Mouse (Mus musculus) stomach, postnatal 0 days (tissue): ENCODE measurements around the gene Yif1b. TPM values are rescaled to one million over a fixed set of nuclear protein-coding genes. Genes with fewer than 3 reads are reported as not detected.

Source experiments
- ATAC-seq: fragments of 200-750 bp; cut with Nextera tagmentation; 2 replicates; pipeline ENCODE4 v1.8.0; 2017; ENCODE audit not compliant: low FRiP score, low TSS enrichment
- DNase-seq: peaks from one replicate; pipeline ENCODE4 v3.0.0-alpha.2; 2016; ENCODE audit warnings: low spot score
- H3K27ac ChIP-seq: fragments of 300-500 bp; sonication (generic); replicated peaks from 2 replicates; pipeline ENCODE4 v1.5.1; 2014; ENCODE audit warnings: mild to moderate bottlenecking, control low read depth
- H3K27me3 ChIP-seq: fragments of 300-500 bp; sonication (generic); 2 replicates; pipeline ENCODE4 v1.6.1; 2014; ENCODE audit warnings: low read length; ENCODE audit not compliant: control insufficient read depth, insufficient read depth
- H3K36me3 ChIP-seq: fragments of 300-500 bp; sonication (generic); 2 replicates; pipeline ENCODE4 v1.6.1; 2014; ENCODE audit warnings: low read length, mixed read lengths; ENCODE audit not compliant: control insufficient read depth, insufficient read depth
- H3K4me1 ChIP-seq: fragments of 300-500 bp; sonication (generic); replicated peaks from 2 replicates; pipeline ENCODE4 v1.6.1; 2014; ENCODE audit warnings: antibody characterized with exemption; ENCODE audit not compliant: control insufficient read depth, insufficient read depth
- H3K4me2 ChIP-seq: fragments of 300-500 bp; sonication (generic); replicated peaks from 2 replicates; pipeline ENCODE4 v1.6.1; 2014; ENCODE audit warnings: low read depth, mild to moderate bottlenecking, control low read depth, moderate library complexity
- H3K4me3 ChIP-seq: fragments of 300-500 bp; sonication (generic); 2 replicates; pipeline ENCODE4 v1.5.1; 2014; ENCODE audit warnings: low read depth, low read length, control low read depth
- H3K9ac ChIP-seq: fragments of 300-500 bp; sonication (generic); 2 replicates; pipeline ENCODE4 v1.6.1; 2014; ENCODE audit warnings: mild to moderate bottlenecking, low read length, control low read depth, mixed read lengths
- H3K9me3 ChIP-seq: fragments of 300-500 bp; sonication (generic); 2 replicates; pipeline ENCODE4 v1.6.1; 2016; ENCODE audit warnings: low read length; ENCODE audit not compliant: control insufficient read depth
- CTCF ChIP-seq: IDR thresholded peaks from 2 replicates; pipeline ENCODE4 v1.5.1; 2016; ENCODE audit warnings: antibody characterized with exemption, low read depth, mild to moderate bottlenecking, moderate library complexity
- EP300 ChIP-seq: optimal IDR thresholded peaks from 2 replicates; pipeline ENCODE3; 2016; ENCODE audit warnings: antibody characterized with exemption
- WGBS: fragments of 180-500 bp; shearing (Covaris S2); extraction: QIAGEN DNeasy Blood & Tissue Kit; methylation state at CpG from one replicate; pipeline ENCODE4 v1.1.7; 2014; 5-methylcytosine and 5-hydroxymethylcytosine counted together
- polyA plus RNA-seq: library from polyadenylated mRNA; unstranded; fragments of >200 nt; fragmentation: Nextera tagmentation; extraction: Ambion mirVana; gene quantifications from 2 replicates; pipeline ENCODE4 v1.2.1, GENCODE M21; 2015

Yif1b gene
- polyA plus RNA-seq, 1 experiment from 2014 or later = 74.1 TPM

DNA sequence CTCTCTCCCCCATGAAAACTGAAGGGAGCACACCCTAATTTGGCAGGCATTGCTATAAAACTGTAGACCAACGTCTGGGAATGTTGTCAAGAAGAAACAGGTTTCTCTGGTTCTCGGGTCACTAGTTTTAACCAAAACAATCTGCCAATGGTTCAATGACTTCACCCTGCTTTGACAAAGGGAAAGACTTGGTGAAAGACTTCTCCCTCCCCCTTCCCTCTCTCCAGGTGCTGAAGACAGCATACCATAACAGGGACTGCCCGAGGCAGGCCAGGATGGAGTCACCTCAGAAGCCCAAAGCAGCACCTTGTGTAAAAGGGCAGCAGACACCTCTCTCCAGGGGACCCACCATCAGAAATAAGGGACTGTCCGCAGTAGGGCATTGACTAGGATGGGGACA lies 28.8 kb downstream of the Yif1b start:
- Histone ChIP-seq H3K4me1 (peaks cover 8% of the 10 kb centered on the region), H3K4me2 (no peak overlapping the region), H3K9me3 (no peaks in the 10 kb centered on the region), H3K27ac (0 out of 2 replicates have a peak overlapping the region, but pooled peaks have one; percentile 45), H3K27me3 (no peaks in the 10 kb centered on the region), H3K36me3 (no peaks in the 10 kb centered on the region), H3K4me3 (no peak overlapping the region), H3K9ac (no peak overlapping the region)
- 48% methylated on average over 4 of the region's 4 CpGs for WGBS
- DNase-seq = no peak
- TF ChIP-seq CTCF (no peak), EP300 (peak; percentile 31)
- peak; percentile 32; the same call in 1 of the 2 replicates for ATAC-seq

DNA sequence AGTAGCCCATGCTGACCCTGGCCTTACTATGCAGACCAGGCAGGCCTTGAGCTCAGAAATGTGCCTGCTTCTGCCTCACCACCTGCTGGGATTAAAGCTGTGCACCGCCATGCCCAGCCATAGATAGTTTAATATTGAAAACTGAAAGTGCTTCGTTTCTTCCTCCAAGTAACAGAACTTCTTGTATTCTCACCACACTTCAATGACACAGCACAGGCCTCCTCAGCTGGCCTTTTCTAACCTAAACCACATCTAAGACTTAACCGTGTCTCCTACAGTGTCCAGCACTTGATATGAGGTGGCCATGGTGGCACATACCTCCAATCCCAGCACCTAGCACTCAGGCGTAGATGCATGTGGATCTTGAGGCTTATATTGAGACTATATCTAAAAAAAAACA lies 32.3 kb downstream of the Yif1b start:
- no peak for DNase-seq
- H3K36me3 ChIP-seq = no peaks in the 10 kb centered on the region
- 72% methylated on average over 4 of the region's 4 CpGs for WGBS
- no peak overlapping the region for H3K4me2 ChIP-seq
- H3K4me3 ChIP-seq = no peak overlapping the region
- no peaks in the 10 kb centered on the region for H3K27me3 ChIP-seq
- H3K9me3 ChIP-seq = no peaks in the 10 kb centered on the region
- ATAC-seq = no peak
- TF ChIP-seq EP300 (no peak), CTCF (no peak)
- peak overlapping the region; percentile 45 for H3K27ac ChIP-seq
- peaks cover 10% of the 10 kb centered on the region for H3K4me1 ChIP-seq
- H3K9ac ChIP-seq = no peak overlapping the region

DNA sequence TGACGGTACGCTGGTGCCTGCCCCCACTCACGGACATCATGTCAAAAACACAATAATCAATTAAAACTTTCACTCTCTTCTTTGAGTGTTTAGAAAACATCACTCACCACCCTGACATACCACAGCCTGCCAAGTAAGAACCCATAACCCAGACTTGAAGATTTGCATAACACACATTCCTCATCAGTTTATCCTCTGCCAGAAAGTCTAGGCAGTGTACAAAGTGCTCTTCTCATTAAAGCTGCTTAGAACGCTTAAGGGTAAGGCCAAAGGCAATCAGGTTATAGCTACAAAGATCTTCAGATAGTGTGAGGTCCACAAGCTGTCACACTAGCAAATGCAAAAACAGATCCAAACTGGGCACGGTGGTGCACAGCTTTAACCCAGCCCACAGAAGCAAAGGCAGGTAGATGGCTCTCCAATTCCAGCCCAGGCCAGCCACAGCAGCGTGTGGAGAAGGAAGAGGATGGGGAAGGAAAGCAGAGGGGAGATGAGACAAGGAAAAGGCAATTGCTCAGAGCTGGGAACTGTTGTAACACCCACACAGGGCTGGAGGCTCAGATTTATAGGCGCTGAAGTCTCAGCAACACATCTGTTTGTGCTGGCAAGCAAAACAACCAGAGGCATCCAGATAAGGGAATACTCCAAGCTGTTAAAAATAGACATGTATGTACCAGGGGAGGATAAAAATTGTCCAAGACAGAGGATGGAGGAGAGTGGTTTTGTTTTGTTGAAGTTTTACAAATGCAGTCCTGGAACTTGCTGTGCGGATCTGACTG lies 33.7 kb downstream of the Yif1b start:
- no peak overlapping the region for H3K4me2 ChIP-seq
- H3K27ac ChIP-seq = peak overlapping the region; percentile 63
- no peak for TF ChIP-seq CTCF
- no peak for TF ChIP-seq EP300
- 48% methylated on average over 8 of the region's 8 CpGs for WGBS
- no peaks in the 10 kb centered on the region for H3K36me3 ChIP-seq
- H3K27me3 ChIP-seq = no peaks in the 10 kb centered on the region
- no peaks in the 10 kb centered on the region for H3K9me3 ChIP-seq
- H3K4me1 ChIP-seq = peaks cover 10% of the 10 kb centered on the region
- ATAC-seq (no peak), DNase-seq (no peak)
- H3K9ac ChIP-seq = no peak overlapping the region
- H3K4me3 ChIP-seq = no peak overlapping the region

DNA sequence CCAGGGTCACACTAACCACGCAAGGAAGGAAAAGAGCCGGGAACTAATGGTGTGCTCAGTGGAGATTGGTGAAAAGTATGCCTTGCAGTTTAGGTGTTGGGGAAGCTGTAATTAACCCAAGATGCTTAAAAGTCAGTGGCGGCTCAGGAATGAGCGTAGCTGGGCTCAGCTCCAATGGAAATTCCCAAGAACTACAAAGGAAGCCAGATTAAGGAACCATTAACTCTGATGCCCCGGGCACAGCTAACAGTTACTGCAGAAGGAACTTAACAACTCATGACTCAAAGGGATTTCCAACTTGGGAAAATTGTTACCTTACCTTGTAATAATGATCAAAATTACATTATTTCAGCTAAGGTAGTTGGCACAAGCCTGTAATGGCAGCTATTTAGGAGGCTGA lies 38.6 kb downstream of the Yif1b start:
- no peaks in the 10 kb centered on the region for H3K9me3 ChIP-seq
- 49% methylated on average over 5 of the region's 5 CpGs for WGBS
- peaks cover 5% of the 10 kb centered on the region for H3K4me1 ChIP-seq
- no peak overlapping the region for H3K27ac ChIP-seq
- no peaks in the 10 kb centered on the region for H3K36me3 ChIP-seq
- 0 out of 2 replicates have a peak, but pooled peaks cover 2% of the 10 kb centered on the region for H3K27me3 ChIP-seq
- TF ChIP-seq CTCF (no peak), EP300 (no peak)
- no peak overlapping the region for H3K4me2 ChIP-seq
- H3K9ac ChIP-seq = no peak overlapping the region
- DNase-seq (no peak), ATAC-seq (no peak)
- H3K4me3 ChIP-seq = no peak overlapping the region

- no peak overlapping the region for H3K4me2 ChIP-seq
- no peak overlapping the region for H3K4me3 ChIP-seq
- TF ChIP-seq CTCF (no peak), EP300 (no peak)
- WGBS = 62% methylated on average over 4 of the region's 4 CpGs
- no peaks in the 10 kb centered on the region; the same call in 1 of the 2 replicates for H3K4me1 ChIP-seq
- H3K9me3 ChIP-seq = no peaks in the 10 kb centered on the region
- no peak overlapping the region for H3K9ac ChIP-seq
- no peak for ATAC-seq
- 0 out of 2 replicates have a peak, but pooled peaks cover 2% of the 10 kb centered on the region for H3K27me3 ChIP-seq
- H3K36me3 ChIP-seq = no peaks in the 10 kb centered on the region
- no peak for DNase-seq
- H3K27ac ChIP-seq = no peak overlapping the region
Observed at GRCm38 (mm10) chr7:29277510-29277909, 39.4 kb downstream of the Yif1b start.

DNA sequence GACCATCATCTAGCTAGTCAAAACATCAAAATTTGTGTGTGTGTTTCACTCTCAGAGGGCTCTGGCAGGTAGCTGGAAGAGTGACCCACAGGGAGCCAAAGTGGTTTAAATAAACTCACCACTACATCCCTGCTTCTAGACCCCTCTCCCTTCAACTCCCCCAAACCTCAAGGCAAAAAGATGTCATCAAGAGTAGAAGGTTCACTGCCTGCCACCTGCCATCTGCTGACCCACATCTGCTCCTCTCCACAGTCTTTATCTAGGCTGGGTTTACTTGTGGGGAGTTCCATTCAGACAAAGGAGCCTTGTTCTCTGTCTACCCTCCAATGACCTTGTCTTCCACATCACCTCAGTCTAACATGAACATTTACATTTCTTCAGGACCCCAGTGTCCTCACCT lies 41.1 kb downstream of the Yif1b start:
- Histone ChIP-seq H3K36me3 (no peaks in the 10 kb centered on the region), H3K27ac (no peak overlapping the region), H3K27me3 (0 out of 2 replicates have a peak, but pooled peaks cover 2% of the 10 kb centered on the region), H3K4me1 (no peaks in the 10 kb centered on the region; the same call in 1 of the 2 replicates), H3K4me3 (no peak overlapping the region), H3K4me2 (peak overlapping the region; percentile 86), H3K9me3 (no peaks in the 10 kb centered on the region), H3K9ac (no peak overlapping the region)
- TF ChIP-seq CTCF = no peak
- TF ChIP-seq EP300 = no peak
- ATAC-seq = no peak
- DNase-seq = no peak
